Mouse (Mus musculus): ENCODE measurements around the gene Ifngr1. TPM values are rescaled to one million over a fixed set of nuclear protein-coding genes. Genes with fewer than 3 reads are reported as not detected.

The Ifngr1 gene
- polyA plus RNA-seq, 1 experiment from 2014 or later: 44.0 TPM

- no peak for ATAC-seq (ENCODE audit: insufficient read depth)
- Histone ChIP-seq H3K4me3 (replicated peaks) (no peak overlapping the region), H3K9me3 (replicated peaks) (no peaks in the 10 kb centered on the region), H3K4me1 (replicated peaks) (no peaks in the 10 kb centered on the region), H3K4me2 (no peak overlapping the region), H3K9ac (no peak overlapping the region), H3K27me3 (no peaks in the 10 kb centered on the region), H3K36me3 (replicated peaks) (no peaks in the 10 kb centered on the region), H3K27ac (replicated peaks) (no peak overlapping the region)
- WGBS (ENCODE audit: insufficient replicate concordance): 64% methylated on average over 1 of the region's 1 CpGs
Observed at GRCm38 (mm10) chr10:19639630-19640029, 47.9 kb downstream of the Ifngr1 start.

- 65% methylated on average over 2 of the region's 2 CpGs for WGBS (ENCODE audit: insufficient replicate concordance)
- Histone ChIP-seq H3K36me3 (replicated peaks) (no peaks in the 10 kb centered on the region), H3K9me3 (replicated peaks) (no peaks in the 10 kb centered on the region)
Observed at GRCm38 (mm10) chr10:19645119-19645518, 53.4 kb downstream of the Ifngr1 start.

DNA sequence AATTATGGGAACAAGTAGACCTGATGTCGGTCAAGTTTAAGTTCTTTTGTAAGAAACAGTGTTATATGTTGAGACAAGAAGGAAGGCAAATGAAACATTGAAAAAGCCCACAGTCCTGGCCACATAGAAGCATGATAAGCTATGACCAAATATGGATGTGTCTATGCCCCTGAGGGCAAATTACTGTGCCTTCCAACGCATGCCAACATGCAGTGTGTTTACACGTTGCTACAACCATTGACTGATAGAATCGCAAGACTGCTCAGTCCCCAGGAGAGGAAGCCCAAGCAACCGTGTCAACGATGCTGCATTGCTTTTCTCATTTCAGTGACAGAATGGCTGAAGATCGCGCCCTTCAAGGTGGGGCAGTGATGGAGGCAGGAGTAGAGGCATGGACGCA lies 65.7 kb downstream of the Ifngr1 start:
- Histone ChIP-seq H3K27me3 (no peaks in the 10 kb centered on the region), H3K4me3 (replicated peaks) (no peak overlapping the region), H3K27ac (replicated peaks) (no peak overlapping the region), H3K36me3 (replicated peaks) (no peaks in the 10 kb centered on the region), H3K9me3 (replicated peaks) (no peaks in the 10 kb centered on the region), H3K9ac (no peak overlapping the region), H3K4me2 (no peak overlapping the region), H3K4me1 (replicated peaks) (no peaks in the 10 kb centered on the region)
- ATAC-seq (ENCODE audit: insufficient read depth): no peak
- 69% methylated on average over 9 of the region's 9 CpGs for WGBS (ENCODE audit: insufficient replicate concordance)

More at GRCm38 (mm10) chr10:19645119-19645518, 53.4 kb downstream of the Ifngr1 start:
- Histone ChIP-seq H3K4me2 (no peak overlapping the region), H3K4me1 (replicated peaks) (no peaks in the 10 kb centered on the region), H3K4me3 (replicated peaks) (no peak overlapping the region), H3K27ac (replicated peaks) (no peak overlapping the region), H3K27me3 (no peaks in the 10 kb centered on the region), H3K9ac (no peak overlapping the region)
- ATAC-seq (ENCODE audit: insufficient read depth): no peak

Other genes with a start within 250 kb of the Ifngr1 start
- gene Olig3, start 235.4 kb upstream of the Ifngr1 start, polyA plus RNA-seq (2015; fragmentation: Nextera tagmentation; extraction: Ambion mirVana): not detected in 2 replicates
- gene Il22ra2, start 30.0 kb downstream of the Ifngr1 start, polyA plus RNA-seq (2015; fragmentation: Nextera tagmentation; extraction: Ambion mirVana): 0.05 TPM in 1 of 2 replicates, not detected in the other
- gene Il20ra, start 120.6 kb downstream of the Ifngr1 start, polyA plus RNA-seq (2015; fragmentation: Nextera tagmentation; extraction: Ambion mirVana): 0.05 and 0.07 TPM in 2 replicates